Mouse (Mus musculus) neural tube, embryonic 15.5 days (tissue): ENCODE data around the gene Scn3b. TPM values are rescaled to one million over a fixed set of nuclear protein-coding genes. Genes with fewer than 3 reads are reported as not detected.
A peak's percentile ranks its signal among the peaks of the same experiment; 100 is the strongest.

Experiments used
- ATAC-seq: fragments of 200-750 bp; cut with Nextera tagmentation; 2 replicates; pipeline ENCODE4 v1.8.0; 2017; ENCODE audit warnings: mild to moderate bottlenecking, moderate TSS enrichment, moderate library complexity; ENCODE audit not compliant: low FRiP score
- H3K27ac ChIP-seq: fragments of 300-500 bp; sonication (generic); replicated peaks from 2 replicates; pipeline ENCODE4 v1.5.1; 2015; ENCODE audit warnings: mild to moderate bottlenecking, inconsistent platforms
- H3K27me3 ChIP-seq: fragments of 300-500 bp; sonication (generic); replicated peaks from 2 replicates; pipeline ENCODE4 v1.6.1; 2015; ENCODE audit warnings: inconsistent platforms
- H3K36me3 ChIP-seq: fragments of 300-500 bp; sonication (generic); 2 replicates; pipeline ENCODE4 v1.6.1; 2015; ENCODE audit warnings: inconsistent platforms
- H3K4me1 ChIP-seq: fragments of 300-500 bp; sonication (generic); 2 replicates; pipeline ENCODE4 v1.6.1; 2015; ENCODE audit warnings: inconsistent platforms
- H3K4me2 ChIP-seq: fragments of 300-500 bp; sonication (generic); 2 replicates; pipeline ENCODE4 v1.6.1; 2015; ENCODE audit warnings: inconsistent platforms, mild to moderate bottlenecking, moderate library complexity
- H3K4me3 ChIP-seq: fragments of 300-500 bp; sonication (generic); replicated peaks from 2 replicates; pipeline ENCODE4 v1.5.1; 2015; ENCODE audit warnings: mild to moderate bottlenecking, inconsistent platforms
- H3K9ac ChIP-seq: fragments of 300-500 bp; sonication (generic); replicated peaks from 2 replicates; pipeline ENCODE4 v1.6.1; 2015; ENCODE audit warnings: mild to moderate bottlenecking, inconsistent platforms
- H3K9me3 ChIP-seq: fragments of 300-500 bp; sonication (generic); replicated peaks from 2 replicates; pipeline ENCODE4 v1.6.1; 2016; ENCODE audit warnings: inconsistent platforms
- WGBS: fragments of 180-500 bp; shearing (Covaris S2); methylation state at CpG from one replicate; pipeline ENCODE4 v1.1.7; 2015; ENCODE audit warnings: mixed read lengths; 5-methylcytosine and 5-hydroxymethylcytosine counted together
- polyA plus RNA-seq: library from polyadenylated mRNA; unstranded; fragments of >200 nt; fragmentation: Nextera tagmentation; extraction: Ambion mirVana; gene quantifications from 2 replicates; pipeline ENCODE4 v1.2.1, GENCODE M21; 2015

The Scn3b gene
- polyA plus RNA-seq, 1 experiment from 2014 or later = 137 TPM

- WGBS = 86% methylated on average over 7 of the region's 7 CpGs
- Histone ChIP-seq H3K36me3 (peaks cover 13% of the 10 kb centered on the region), H3K27ac (no peak overlapping the region), H3K9ac (no peak overlapping the region), H3K4me2 (peak overlapping the region; percentile 65), H3K27me3 (no peaks in the 10 kb centered on the region), H3K4me1 (peaks cover 38% of the 10 kb centered on the region), H3K9me3 (no peaks in the 10 kb centered on the region), H3K4me3 (peak overlapping the region; percentile 19)
- no peak for ATAC-seq
These were observed 3.8 kb downstream of the Scn3b start for GRCm38 (mm10) chr9:40272822-40273221.

- Histone ChIP-seq H3K9ac (no peak overlapping the region), H3K9me3 (no peaks in the 10 kb centered on the region), H3K36me3 (peaks cover 40% of the 10 kb centered on the region), H3K4me2 (no peak overlapping the region), H3K4me1 (peaks cover 29% of the 10 kb centered on the region), H3K27me3 (no peaks in the 10 kb centered on the region), H3K4me3 (no peak overlapping the region), H3K27ac (no peak overlapping the region)
- no peak for ATAC-seq
- WGBS = 88% methylated on average over 5 of the region's 5 CpGs
These were observed 6.9 kb downstream of the Scn3b start for GRCm38 (mm10) chr9:40275904-40276303.

GRCm38 (mm10) chr9:40277671-40278070 lies 8.7 kb downstream of the Scn3b start:
- Histone ChIP-seq H3K4me2 (no peak overlapping the region), H3K4me3 (no peak overlapping the region), H3K9me3 (no peaks in the 10 kb centered on the region), H3K4me1 (peaks cover 13% of the 10 kb centered on the region), H3K9ac (no peak overlapping the region), H3K27me3 (no peaks in the 10 kb centered on the region), H3K27ac (no peak overlapping the region), H3K36me3 (peaks cover 58% of the 10 kb centered on the region)
- no peak for ATAC-seq
- WGBS = 87% methylated on average over 3 of the region's 3 CpGs

GRCm38 (mm10) chr9:40279438-40279837 lies 10.4 kb downstream of the Scn3b start:
- 95% methylated on average over 7 of the region's 7 CpGs for WGBS
- Histone ChIP-seq H3K4me1 (no peaks in the 10 kb centered on the region; the same call in 1 of the 2 replicates), H3K9me3 (no peaks in the 10 kb centered on the region), H3K27me3 (no peaks in the 10 kb centered on the region), H3K36me3 (peaks cover 67% of the 10 kb centered on the region), H3K9ac (no peak overlapping the region), H3K4me3 (no peak overlapping the region), H3K4me2 (no peak overlapping the region), H3K27ac (no peak overlapping the region)
- no peak for ATAC-seq

- H3K27me3 ChIP-seq = no peaks in the 10 kb centered on the region
- H3K36me3 ChIP-seq = peaks cover 70% of the 10 kb centered on the region
- H3K4me1 ChIP-seq = no peaks in the 10 kb centered on the region
- H3K27ac ChIP-seq = no peak overlapping the region
- WGBS = 81% methylated on average over 7 of the region's 7 CpGs
- H3K4me3 ChIP-seq = no peak overlapping the region
- H3K9me3 ChIP-seq = no peaks in the 10 kb centered on the region
- no peak overlapping the region for H3K4me2 ChIP-seq
- H3K9ac ChIP-seq = no peak overlapping the region
- no peak for ATAC-seq
These were observed 14.0 kb downstream of the Scn3b start for GRCm38 (mm10) chr9:40282968-40283367.

GRCm38 (mm10) chr9:40292475-40292874 lies 23.5 kb downstream of the Scn3b start:
- no peaks in the 10 kb centered on the region for H3K4me1 ChIP-seq
- H3K27me3 ChIP-seq = no peaks in the 10 kb centered on the region
- H3K27ac ChIP-seq = no peak overlapping the region
- no peak overlapping the region for H3K9ac ChIP-seq
- no peaks in the 10 kb centered on the region for H3K9me3 ChIP-seq
- H3K4me3 ChIP-seq = no peak overlapping the region
- peaks cover 77% of the 10 kb centered on the region for H3K36me3 ChIP-seq
- no peak overlapping the region for H3K4me2 ChIP-seq
- no peak for ATAC-seq
- 95% methylated on average over 4 of the region's 4 CpGs for WGBS

- Histone ChIP-seq H3K9me3 (no peaks in the 10 kb centered on the region), H3K27ac (no peak overlapping the region), H3K4me2 (no peak overlapping the region), H3K36me3 (peaks cover 82% of the 10 kb centered on the region), H3K27me3 (no peaks in the 10 kb centered on the region), H3K4me1 (no peaks in the 10 kb centered on the region), H3K9ac (no peak overlapping the region), H3K4me3 (no peak overlapping the region)
- 96% methylated on average over 8 of the region's 8 CpGs for WGBS
- no peak for ATAC-seq
These were observed 24.3 kb downstream of the Scn3b start for GRCm38 (mm10) chr9:40293286-40293685.

DNA sequence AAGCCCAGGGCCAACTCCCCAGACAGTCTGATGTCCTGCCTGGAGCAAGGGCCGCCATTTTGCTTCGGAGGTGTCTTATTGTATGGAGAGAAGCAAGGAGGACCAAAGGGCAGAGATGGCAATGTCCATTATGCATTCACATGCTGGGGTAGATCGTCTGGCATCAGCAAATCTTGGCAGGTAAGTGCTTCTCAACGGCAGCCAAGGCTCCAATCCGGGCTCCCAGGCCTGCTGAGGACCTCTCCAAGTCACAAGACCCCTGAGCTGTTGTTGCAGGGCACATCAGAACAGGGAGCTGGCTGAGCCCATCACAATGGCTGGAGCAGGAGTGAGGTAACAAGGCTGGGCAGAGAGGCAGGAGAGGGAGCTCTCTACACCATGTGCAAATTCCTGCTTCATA lies 24.7 kb downstream of the Scn3b start:
- no peak overlapping the region for H3K4me3 ChIP-seq
- no peak overlapping the region for H3K27ac ChIP-seq
- no peak overlapping the region for H3K4me2 ChIP-seq
- H3K27me3 ChIP-seq = no peaks in the 10 kb centered on the region
- no peaks in the 10 kb centered on the region for H3K9me3 ChIP-seq
- peaks cover 82% of the 10 kb centered on the region for H3K36me3 ChIP-seq
- H3K9ac ChIP-seq = no peak overlapping the region
- WGBS = 90% methylated on average over 5 of the region's 5 CpGs
- peak; percentile 26; the same call in 1 of the 2 replicates for ATAC-seq
- no peaks in the 10 kb centered on the region for H3K4me1 ChIP-seq

GRCm38 (mm10) chr9:40294210-40294609 lies 25.2 kb downstream of the Scn3b start:
- no peak overlapping the region for H3K27ac ChIP-seq
- no peaks in the 10 kb centered on the region for H3K27me3 ChIP-seq
- H3K4me2 ChIP-seq = no peak overlapping the region
- peak; percentile 37 for ATAC-seq
- H3K9ac ChIP-seq = no peak overlapping the region
- no peaks in the 10 kb centered on the region for H3K4me1 ChIP-seq
- peaks cover 81% of the 10 kb centered on the region for H3K36me3 ChIP-seq
- H3K4me3 ChIP-seq = no peak overlapping the region
- H3K9me3 ChIP-seq = no peaks in the 10 kb centered on the region
- WGBS = 90% methylated on average over 5 of the region's 5 CpGs

DNA sequence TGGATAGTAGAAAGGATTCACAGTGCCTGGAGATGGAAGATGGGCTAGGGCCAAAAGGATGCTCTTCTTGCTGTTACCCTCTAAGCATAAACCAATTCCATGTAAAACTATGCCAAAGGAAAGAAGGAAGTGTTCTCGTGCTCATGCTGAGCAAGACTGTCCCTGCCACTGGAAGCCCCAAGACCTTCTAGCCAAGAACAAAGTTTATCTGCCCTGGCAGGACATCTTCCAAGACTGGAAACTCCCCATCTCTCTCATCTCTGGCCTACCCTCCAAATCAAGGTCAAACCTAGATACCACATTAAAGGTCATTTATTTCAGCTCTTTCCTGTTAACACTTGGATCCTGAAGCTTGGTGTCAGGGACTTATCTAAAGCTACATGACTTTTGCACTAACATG lies 25.8 kb downstream of the Scn3b start:
- WGBS = 88% methylated on average over 1 of the region's 1 CpGs
- H3K9me3 ChIP-seq = no peaks in the 10 kb centered on the region
- no peak for ATAC-seq
- H3K9ac ChIP-seq = no peak overlapping the region
- H3K27me3 ChIP-seq = no peaks in the 10 kb centered on the region
- no peaks in the 10 kb centered on the region for H3K4me1 ChIP-seq
- H3K36me3 ChIP-seq = peaks cover 81% of the 10 kb centered on the region
- H3K4me3 ChIP-seq = no peak overlapping the region
- H3K4me2 ChIP-seq = no peak overlapping the region
- no peak overlapping the region for H3K27ac ChIP-seq

- ATAC-seq = no peak
- Histone ChIP-seq H3K27ac (no peak overlapping the region), H3K4me1 (no peaks in the 10 kb centered on the region), H3K27me3 (no peaks in the 10 kb centered on the region), H3K9ac (no peak overlapping the region), H3K4me2 (no peak overlapping the region), H3K36me3 (peaks cover 82% of the 10 kb centered on the region), H3K9me3 (no peaks in the 10 kb centered on the region), H3K4me3 (no peak overlapping the region)
- 96% methylated on average over 5 of the region's 5 CpGs for WGBS
These were observed 27.2 kb downstream of the Scn3b start for GRCm38 (mm10) chr9:40296251-40296650.

GRCm38 (mm10) chr9:40297969-40298368 lies 29.0 kb downstream of the Scn3b start:
- Histone ChIP-seq H3K27ac (no peak overlapping the region), H3K27me3 (no peaks in the 10 kb centered on the region), H3K4me1 (no peaks in the 10 kb centered on the region), H3K4me3 (no peak overlapping the region), H3K9me3 (no peaks in the 10 kb centered on the region), H3K9ac (no peak overlapping the region), H3K36me3 (peaks cover 85% of the 10 kb centered on the region), H3K4me2 (no peak overlapping the region)
- no peak for ATAC-seq
- 94% methylated on average over 9 of the region's 9 CpGs for WGBS

DNA sequence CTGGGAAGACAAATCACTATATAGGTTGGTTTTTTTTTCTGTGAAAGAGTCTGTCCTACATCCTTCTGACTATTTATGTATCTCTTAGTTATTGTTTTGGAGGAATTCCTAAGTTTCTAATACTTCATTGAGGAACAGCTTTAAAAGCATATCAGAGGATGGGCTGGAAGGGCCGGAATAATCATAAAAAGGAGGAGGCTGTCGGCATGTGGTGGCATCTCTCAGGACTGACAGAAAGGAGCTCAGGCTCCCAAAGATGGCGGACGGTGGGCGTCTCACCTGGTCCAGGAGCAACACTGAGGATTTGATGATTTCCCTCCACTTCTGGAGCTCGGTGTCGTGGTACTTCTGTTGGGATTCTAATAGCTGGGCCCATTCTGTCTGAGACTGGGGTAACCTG lies 30.3 kb downstream of the Scn3b start:
- Histone ChIP-seq H3K27me3 (no peaks in the 10 kb centered on the region), H3K4me3 (no peak overlapping the region), H3K4me2 (no peak overlapping the region), H3K9me3 (no peaks in the 10 kb centered on the region), H3K36me3 (peaks cover 87% of the 10 kb centered on the region), H3K4me1 (no peaks in the 10 kb centered on the region), H3K27ac (no peak overlapping the region), H3K9ac (no peak overlapping the region)
- ATAC-seq = no peak
- 98% methylated on average over 7 of the region's 7 CpGs for WGBS
